Comparison of ENCODE assay signal across 8 mouse cellular contexts in the genomic region with DNA sequence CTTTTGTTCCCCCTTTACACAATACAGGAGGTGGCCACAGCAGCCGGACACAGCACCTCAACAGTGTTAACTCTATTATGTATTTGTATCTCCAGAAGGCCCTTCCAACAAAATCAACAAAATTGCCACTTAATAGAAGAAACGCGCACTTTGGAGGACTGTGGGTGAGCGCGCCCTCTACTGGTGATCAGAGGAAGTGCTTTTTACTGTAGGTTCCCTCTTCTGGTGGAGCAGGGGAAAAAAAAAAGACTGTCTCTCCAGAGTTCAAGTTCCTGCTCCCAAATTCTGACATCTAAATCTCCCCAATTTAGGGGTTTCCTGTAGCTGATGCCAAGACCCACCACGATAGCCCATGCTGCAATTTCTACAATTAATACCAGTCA. TPM values are rescaled to one million over a fixed set of nuclear protein-coding genes. Genes with fewer than 3 reads are reported as not detected.
DNase-seq lines count a peak whose midpoint lies in the region; TF ChIP-seq lines count a peak whose summit lies in the region.
"Had no signal": no experiment of that assay in that cellular context is flagged by ENCODE, and none has a peak within 500 bp of the region (broad histone marks: within the 10 kb centered on the region; RNA-seq: fewer than 3 reads in every experiment).

No protein-coding gene starts in this region.

- H3K4me1 ChIP-seq in CH12.LX (ENCODE audit: control insufficient read depth in 1 of 2, insufficient read depth in 2 of 2), result peaks cover 0 to 4% of the 10 kb centered on the region in 2 experiments; a peak in 1 of 4 replicates
- H3K4me1 ChIP-seq in heart, embryonic 10.5 days, result peaks cover 31% of the 10 kb centered on the region
- H3K4me1 ChIP-seq: megakaryocyte, embryonic 14.5 days had no signal

- WGBS in heart, embryonic 10.5 days, result 2% methylated on average over 6 of the region's 6 CpGs

- peak; percentile 93 to 100 for TF ChIP-seq CTCF in CH12.LX (conservative IDR thresholded peaks at IDR 0.05 in 1 of 2, IDR thresholded peaks at IDR 0.05 in 1 of 2; ENCODE audit: low read depth in 2 of 2, low read length in 2 of 2)

- no peaks in the 10 kb centered on the region for H3K9me3 ChIP-seq in CH12.LX (replicated peaks; ENCODE audit: low read length)
- no peaks in the 10 kb centered on the region for H3K9me3 ChIP-seq in heart, embryonic 10.5 days

- no peak overlapping the region for H3K27ac ChIP-seq in CH12.LX (ENCODE audit: insufficient read depth, low read depth)
- H3K27ac ChIP-seq in heart, embryonic 10.5 days, result peak overlapping the region; percentile 75; the same call in 1 of the 2 replicates

- no peak overlapping the region for H3K4me3 ChIP-seq in CH12.LX (replicated peaks in 1 of 3; ENCODE audit: low read depth in 2 of 3, low read length in 2 of 3, poor library complexity in 1 of 3)
- H3K4me3 ChIP-seq in heart, embryonic 10.5 days, result no peak overlapping the region
- H3K4me3 ChIP-seq: megakaryocyte, embryonic 14.5 days had no signal

- dilution Hi-C loops in CH12.LX (cut with MboI; ENCODE audit: extremely low pct_ligation_motif_present, extremely low pct_unique_long_range_greater_than_20kb, low sequenced_read_pairs), result no loop called here

- H3K79me2 ChIP-seq in CH12.LX (replicated peaks; ENCODE audit: control insufficient read depth, extremely low read depth, insufficient read depth, poor library complexity, severe bottlenecking), result no peaks in the 10 kb centered on the region

- no peak overlapping the region for H3K9ac ChIP-seq in CH12.LX (ENCODE audit: insufficient read depth, low read depth)

- no peak for TF ChIP-seq POLR2A in CH12.LX (IDR thresholded peaks at IDR 0.05; ENCODE audit: low read depth, low read length)

- no peak overlapping the region for H3K4me2 ChIP-seq in CH12.LX (ENCODE audit: insufficient read depth, low read depth, poor library complexity, severe bottlenecking)

- TF ChIP-seq EP300 in CH12.LX (IDR thresholded peaks at IDR 0.05; ENCODE audit: low read length), result no peak

- in situ Hi-C loops in CH12.LX (cut with MboI; ENCODE audit: low pct_ligation_motif_present, low pct_unique_long_range_greater_than_20kb, low sequenced_read_pairs), result loop anchor here (10.0 kb wide), 1 partner anchor 174 kb away; no protein-coding TSS in a partner anchor

- no peaks in the 10 kb centered on the region for H3K27me3 ChIP-seq in CH12.LX (replicated peaks)
- H3K27me3 ChIP-seq in heart, embryonic 10.5 days (ENCODE audit: insufficient read depth, poor library complexity, severe bottlenecking), result no peaks in the 10 kb centered on the region

- no peaks in the 10 kb centered on the region for H3K36me3 ChIP-seq in CH12.LX (replicated peaks in 1 of 2; ENCODE audit: control insufficient read depth in 1 of 2, insufficient read depth in 1 of 2, low read length in 1 of 2)
- H3K36me3 ChIP-seq in heart, embryonic 10.5 days, result no peaks in the 10 kb centered on the region

- peak; percentile 98 for TF ChIP-seq RAD21 in CH12.LX (IDR thresholded peaks at IDR 0.05; ENCODE audit: low read depth, low read length)

- peak; percentile 81 for DNase-seq in CH12.LX (ENCODE audit: extremely low read depth)
- peak; percentile 78 to 81 for DNase-seq in adrenal gland, adult 18-20 months (ENCODE audit: low spot score in 2 of 2)
- DNase-seq in embryo, embryonic 11 days, result peak; percentile 76
- no peak for DNase-seq in heart, embryonic 10.5 days (ENCODE audit: low spot score)
- peak; percentile 31 for DNase-seq in layer of hippocampus, adult 9-10 months (ENCODE audit: low spot score)
- peak; percentile 86 for DNase-seq in lung, postnatal 36 days
- DNase-seq in right cerebral cortex, postnatal 4 days, result peak; percentile 78

TF ChIP-seq in CH12.LX, 34 proteins besides CTCF, POLR2A, EP300 and RAD21:
- no peak for TF ChIP-seq ELF1 (IDR thresholded peaks at IDR 0.05; ENCODE audit: low read depth, low read length)
- no peak for TF ChIP-seq USF1 (IDR thresholded peaks at IDR 0.05; ENCODE audit: low read depth, low read length)
- TF ChIP-seq KAT2A (IDR thresholded peaks at IDR 0.05; ENCODE audit: insufficient replicate concordance, low read length), result no peak
- TF ChIP-seq JUN (IDR thresholded peaks at IDR 0.05; ENCODE audit: insufficient read depth, low read depth, low read length), result no peak
- TF ChIP-seq MYC (IDR thresholded peaks at IDR 0.05; ENCODE audit: low read depth, low read length), result peak; percentile 34; the same call in 1 of the 2 replicates
- no peak for TF ChIP-seq POLR2AphosphoS2 (IDR thresholded peaks at IDR 0.05; ENCODE audit: low read depth, low read length)
- TF ChIP-seq NELFE (IDR thresholded peaks at IDR 0.05; ENCODE audit: low read depth, low read length), result peak; percentile 66; the same call in 1 of the 2 replicates
- TF ChIP-seq ETS1 (conservative IDR thresholded peaks at IDR 0.05; ENCODE audit: low read depth, low read length), result no peak; the same call in 1 of the 2 replicates
- TF ChIP-seq BHLHE40 (IDR thresholded peaks at IDR 0.05; ENCODE audit: low read depth, low read length), result no peak
- no peak for TF ChIP-seq GABPA (IDR thresholded peaks at IDR 0.05; ENCODE audit: insufficient replicate concordance, low read depth, low read length)
- TF ChIP-seq SMC3 (IDR thresholded peaks at IDR 0.05; ENCODE audit: low read depth, low read length), result peak; percentile 99
- TF ChIP-seq CHD1 (IDR thresholded peaks at IDR 0.05; ENCODE audit: low read depth, low read length), result no peak
- no peak for TF ChIP-seq ZMIZ1 (IDR thresholded peaks at IDR 0.05; ENCODE audit: low read depth, low read length)
- no peak for TF ChIP-seq NRF1 (IDR thresholded peaks at IDR 0.05; ENCODE audit: low read depth, low read length)
- no peak for TF ChIP-seq CHD2 (IDR thresholded peaks at IDR 0.05; ENCODE audit: low read length)
- no peak for TF ChIP-seq MXI1 (IDR thresholded peaks at IDR 0.05; ENCODE audit: low read depth, low read length)
- TF ChIP-seq IRF4 (IDR thresholded peaks at IDR 0.05; ENCODE audit: low read depth, low read length), result peak; percentile 75
- TF ChIP-seq TCF12 (IDR thresholded peaks at IDR 0.05; ENCODE audit: low read depth, low read length), result 0 out of 2 replicates have a peak, but pooled peaks have one; percentile 10
- no peak for TF ChIP-seq ZKSCAN1 (IDR thresholded peaks at IDR 0.05; ENCODE audit: borderline replicate concordance, low read depth, low read length)
- no peak for TF ChIP-seq RCOR1 (conservative IDR thresholded peaks at IDR 0.05; ENCODE audit: low read depth, low read length)
- no peak for TF ChIP-seq MAFK (IDR thresholded peaks at IDR 0.05; ENCODE audit: insufficient replicate concordance, low read length)
- no peak for TF ChIP-seq TBP (conservative IDR thresholded peaks at IDR 0.05; ENCODE audit: low read depth, low read length)
- no peak for TF ChIP-seq USF2 (conservative IDR thresholded peaks at IDR 0.05; ENCODE audit: low read depth, low read length)
- peak; percentile 96 for TF ChIP-seq ZC3H11A (IDR thresholded peaks at IDR 0.05; ENCODE audit: low read depth, low read length)
- TF ChIP-seq MEF2A (IDR thresholded peaks at IDR 0.05; ENCODE audit: borderline replicate concordance, low read depth, low read length), result peak; percentile 28; the same call in 1 of the 2 replicates
- no peak; the same call in 1 of the 2 replicates for TF ChIP-seq HCFC1 (IDR thresholded peaks at IDR 0.05; ENCODE audit: low read depth, low read length)
- TF ChIP-seq SIN3A (IDR thresholded peaks at IDR 0.05; ENCODE audit: low read length), result no peak
- TF ChIP-seq MAZ (IDR thresholded peaks at IDR 0.05; ENCODE audit: low read depth, low read length), result no peak
- TF ChIP-seq PAX5 (IDR thresholded peaks at IDR 0.05; ENCODE audit: low read length), result no peak
- no peak for TF ChIP-seq E2F4 (IDR thresholded peaks at IDR 0.05; ENCODE audit: insufficient replicate concordance, low read depth, low read length)
- peak; percentile 95 for TF ChIP-seq ZNF384 (IDR thresholded peaks at IDR 0.05; ENCODE audit: low read depth, low read length)
- TF ChIP-seq MAX (IDR thresholded peaks at IDR 0.05; ENCODE audit: low read length), result no peak
- 0 out of 2 replicates have a peak, but pooled peaks have one; percentile 22 for TF ChIP-seq JUND (conservative IDR thresholded peaks at IDR 0.05; ENCODE audit: low read depth, low read length)
- TF ChIP-seq UBTF (IDR thresholded peaks at IDR 0.05; ENCODE audit: low read depth, low read length), result no peak

RNA-seq across cellular contexts. Expression of a gene that starts 10.2 kb away (rescaled TPM):
- 46.3 and 52.6 TPM in 2 replicates for total RNA-seq in CH12.LX (2012; rRNA removed)
- total RNA-seq in CH12.LX (2014; rRNA removed), result 73.1 and 76.2 TPM in 2 replicates
- polyA plus RNA-seq in CH12.LX (2012; ENCODE audit: insufficient read length, low read depth), result 33.7 and 40.3 TPM in 2 replicates
- 100 to 1,000 TPM; 196 to 204 TPM for total RNA-seq in adrenal gland, adult 18-20 months (2021)
- 15.9 and 16.3 TPM in 2 replicates for polyA plus RNA-seq in heart, embryonic 10.5 days (2016; fragmentation: Nextera tagmentation; extraction: Ambion mirVana)
